Mouse (Mus musculus) kidney, adult 2 months (tissue): ENCODE data around the gene Clint1.

ENCODE experiments used
- CTCF ChIP-seq: fragments of 200-500 bp; conservative IDR thresholded peaks from 2 replicates; pipeline ENCODE4 v1.5.1; 2011; ENCODE audit warnings: low read depth, mild to moderate bottlenecking, control low read depth, low read length, moderate library complexity, mixed read lengths; ENCODE audit not compliant: insufficient read depth, insufficient read length
- POLR2A ChIP-seq: fragments of 200-500 bp; IDR thresholded peaks from one replicate; pipeline ENCODE4 v1.6.1; 2011; ENCODE audit warnings: low read depth, low read length, control low read depth

DNA sequence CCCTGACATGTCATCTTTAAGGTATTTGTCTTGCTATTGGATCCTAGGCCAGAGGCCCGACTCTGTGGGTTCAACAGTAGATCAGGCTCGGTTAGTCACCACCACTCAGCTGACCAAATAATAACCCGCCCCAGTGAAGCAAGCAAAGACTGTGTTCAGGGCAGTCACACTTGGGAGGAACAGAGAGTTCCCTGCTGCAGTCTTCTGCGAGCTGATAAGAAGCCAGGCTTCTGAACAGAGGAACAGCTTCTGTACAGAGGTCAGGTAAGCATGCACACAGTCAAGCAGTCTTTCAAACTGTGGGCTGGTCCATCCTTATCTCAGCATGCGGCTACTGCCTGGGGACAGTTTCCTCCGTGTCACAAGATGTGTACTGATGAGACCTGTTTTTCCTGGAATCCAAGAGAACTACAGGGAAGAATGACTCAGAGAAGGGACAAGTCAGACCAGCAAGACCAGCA is 46.5 kb upstream of the Clint1 start:
- no peak for TF ChIP-seq CTCF
- TF ChIP-seq POLR2A: no peak
